Mouse (Mus musculus): ENCODE data around the gene Mat2b. TPM values are rescaled to one million over a fixed set of nuclear protein-coding genes. Genes with fewer than 3 reads are reported as not detected.

Gene Mat2b
- polyA plus RNA-seq, 1 experiment: 175 TPM

DNA sequence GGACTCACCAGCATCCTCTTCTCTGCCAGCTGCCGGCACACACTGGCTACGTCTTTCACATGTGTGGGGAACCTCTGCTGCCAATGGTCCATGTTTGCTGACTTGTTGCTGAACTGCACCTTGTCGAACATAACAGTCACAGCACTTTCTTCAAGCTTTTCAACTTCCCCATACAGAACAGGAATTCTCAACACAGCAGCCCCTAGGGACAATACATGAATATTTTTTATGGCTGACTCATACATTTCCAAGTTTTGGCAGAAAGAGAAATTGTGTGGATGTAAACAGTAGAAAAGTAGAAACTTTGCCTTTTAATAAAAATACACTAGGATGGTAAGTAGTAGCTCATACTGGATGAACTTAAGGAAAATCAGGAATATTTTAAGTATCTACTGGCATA is 12.5 kb downstream of the Mat2b start:
- Histone ChIP-seq H3K4me1 (ENCODE audit: control insufficient read depth, insufficient read depth, low read length) (peaks cover 2% of the 10 kb centered on the region; the same call in 1 of the 2 replicates), H3K27ac (ENCODE audit: insufficient read depth, low read length) (no peak overlapping the region), H3K4me3 (ENCODE audit: insufficient read depth, low read length) (no peak overlapping the region)
- TF ChIP-seq POLR2A (IDR thresholded peaks at IDR 0.05; ENCODE audit: extremely low read depth, insufficient read depth, low read length): no peak
- TF ChIP-seq CTCF (IDR thresholded peaks at IDR 0.05; ENCODE audit: extremely low read depth, insufficient read depth, low read length): no peak

GRCm38 (mm10) chr11:40677169-40677568 is 17.8 kb downstream of the Mat2b start:
- TF ChIP-seq POLR2A (IDR thresholded peaks at IDR 0.05; ENCODE audit: extremely low read depth, insufficient read depth, low read length): no peak
- TF ChIP-seq CTCF (IDR thresholded peaks at IDR 0.05; ENCODE audit: extremely low read depth, insufficient read depth, low read length): peak; percentile 32

GRCm38 (mm10) chr11:40675014-40675730 is 19.8 kb downstream of the Mat2b start:
- Histone ChIP-seq H3K27ac (ENCODE audit: insufficient read depth, low read length) (no peak overlapping the region), H3K4me1 (ENCODE audit: control insufficient read depth, insufficient read depth, low read length) (peaks cover 5% of the 10 kb centered on the region), H3K4me3 (ENCODE audit: insufficient read depth, low read length) (no peak overlapping the region)
- TF ChIP-seq POLR2A (IDR thresholded peaks at IDR 0.05; ENCODE audit: extremely low read depth, insufficient read depth, low read length) (no peak), CTCF (IDR thresholded peaks at IDR 0.05; ENCODE audit: extremely low read depth, insufficient read depth, low read length) (no peak)

More at GRCm38 (mm10) chr11:40677169-40677568, 17.8 kb downstream of the Mat2b start:
- no peak overlapping the region for H3K4me3 ChIP-seq (ENCODE audit: insufficient read depth, low read length)
- no peak overlapping the region for H3K27ac ChIP-seq (ENCODE audit: insufficient read depth, low read length)
- peaks cover 5% of the 10 kb centered on the region for H3K4me1 ChIP-seq (ENCODE audit: control insufficient read depth, insufficient read depth, low read length)

- H3K4me3 ChIP-seq (ENCODE audit: insufficient read depth, low read length): no peak overlapping the region
Observed at GRCm38 (mm10) chr11:40649726-40650445, 45.1 kb downstream of the Mat2b start.

DNA sequence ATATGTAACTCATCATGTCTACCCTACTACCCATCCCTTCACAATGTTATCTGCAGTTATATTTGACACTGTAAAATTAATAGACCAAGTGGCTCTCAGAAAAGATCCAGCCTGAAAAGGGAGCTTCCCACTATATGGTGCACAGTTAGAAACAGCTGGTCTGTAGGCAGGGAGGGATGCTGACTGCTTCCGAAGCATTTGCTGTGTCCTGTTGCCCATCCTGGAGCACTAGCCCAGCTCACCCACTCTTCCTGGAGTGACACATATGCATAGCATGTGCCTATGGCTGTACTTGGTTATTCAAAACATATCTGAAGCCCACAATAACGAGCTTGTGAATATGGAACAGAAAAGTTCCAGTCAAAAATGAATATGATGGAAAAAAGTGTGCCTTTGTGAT is 47.8 kb downstream of the Mat2b start:
- no peak for TF ChIP-seq POLR2A (IDR thresholded peaks at IDR 0.05; ENCODE audit: extremely low read depth, insufficient read depth, low read length)
- TF ChIP-seq CTCF (IDR thresholded peaks at IDR 0.05; ENCODE audit: extremely low read depth, insufficient read depth, low read length): no peak
- no peaks in the 10 kb centered on the region for H3K4me1 ChIP-seq (ENCODE audit: control insufficient read depth, insufficient read depth, low read length)
- no peak overlapping the region for H3K27ac ChIP-seq (ENCODE audit: insufficient read depth, low read length)
- H3K4me3 ChIP-seq (ENCODE audit: insufficient read depth, low read length): no peak overlapping the region

More at GRCm38 (mm10) chr11:40649726-40650445, 45.1 kb downstream of the Mat2b start:
- no peaks in the 10 kb centered on the region for H3K4me1 ChIP-seq (ENCODE audit: control insufficient read depth, insufficient read depth, low read length)
- TF ChIP-seq CTCF (IDR thresholded peaks at IDR 0.05; ENCODE audit: extremely low read depth, insufficient read depth, low read length): no peak
- no peak for TF ChIP-seq POLR2A (IDR thresholded peaks at IDR 0.05; ENCODE audit: extremely low read depth, insufficient read depth, low read length)
- H3K27ac ChIP-seq (ENCODE audit: insufficient read depth, low read length): no peak overlapping the region

Other genes starting within 250 kb of the Mat2b start
- 0.68 and 0.75 TPM in 2 replicates for gene Hmmr, start 38.2 kb upstream of the Mat2b start, polyA plus RNA-seq (2012; rRNA removed)
- 24.0 and 26.4 TPM in 2 replicates for gene Nudcd2, start 38.5 kb upstream of the Mat2b start, polyA plus RNA-seq (2012; rRNA removed)
- 43.5 and 46.8 TPM in 2 replicates for gene Ccng1, start 60.1 kb upstream of the Mat2b start, polyA plus RNA-seq (2012; rRNA removed)

Measured in cortical plate, adult 2 months (tissue).